Mouse (Mus musculus) CH12.LX (cell line): ENCODE data around the gene Dnm2.

Experiments
- CTCF ChIP-seq, 2 experiments: IDR thresholded peaks in 1 of 2; conservative IDR thresholded peaks in 1 of 2; 2 replicates each; pipeline ENCODE4 v1.5.1; 2011 to 2012; ENCODE audit warnings: low read depth in 2 of 2, low read length in 2 of 2, improper control_type of control experiment in 1 of 2, inconsistent platforms in 1 of 2, mild to moderate bottlenecking in 1 of 2, moderate library complexity in 1 of 2
- KAT2A ChIP-seq: IDR thresholded peaks from 2 replicates; pipeline ENCODE4 v1.6.1; 2012; ENCODE audit warnings: low read length, improper control_type of control experiment, inconsistent platforms; ENCODE audit not compliant: insufficient replicate concordance
- MAX ChIP-seq: IDR thresholded peaks from 2 replicates; pipeline ENCODE4 v1.6.1; 2011; ENCODE audit warnings: low read length, improper control_type of control experiment
- POLR2A ChIP-seq: IDR thresholded peaks from 2 replicates; pipeline ENCODE4 v1.6.1; 2011; ENCODE audit warnings: low read depth, mild to moderate bottlenecking, improper control_type of control experiment, low read length
- ZC3H11A ChIP-seq: IDR thresholded peaks from 2 replicates; pipeline ENCODE4 v1.6.1; 2012; ENCODE audit warnings: low read depth, mild to moderate bottlenecking, inconsistent platforms, low read length, improper control_type of control experiment

GRCm38 (mm10) chr9:21453003-21453402 is 28.3 kb downstream of the Dnm2 start:
- TF ChIP-seq MAX (no peak), CTCF (conservative IDR thresholded peaks at IDR 0.05 in 1 of 2, IDR thresholded peaks at IDR 0.05 in 1 of 2; ENCODE audit: low read depth in 2 of 2, low read length in 2 of 2) (no peak), ZC3H11A (no peak), KAT2A (no peak), POLR2A (no peak)
